Mouse (Mus musculus) intestine, embryonic 16.5 days (tissue): Measurements from ENCODE around the gene Vsig10. TPM values are rescaled to one million over a fixed set of nuclear protein-coding genes. Genes with fewer than 3 reads are reported as not detected.

Experiments
- ATAC-seq: fragments of 200-750 bp; cut with Nextera tagmentation; 2 replicates; pipeline ENCODE4 v1.8.0; 2017; ENCODE audit warnings: moderate TSS enrichment, moderate library complexity
- H3K27ac ChIP-seq: fragments of 300-500 bp; sonication (generic); 2 replicates; pipeline ENCODE4 v1.5.1; 2014; ENCODE audit warnings: mild to moderate bottlenecking, low read length
- H3K27me3 ChIP-seq: fragments of 300-500 bp; sonication (generic); replicated peaks from 2 replicates; pipeline ENCODE4 v1.6.1; 2014; ENCODE audit warnings: low read length, control low read depth, mixed read lengths; ENCODE audit not compliant: control insufficient read depth, insufficient read depth
- H3K36me3 ChIP-seq: fragments of 300-500 bp; sonication (generic); 2 replicates; pipeline ENCODE4 v1.6.1; 2014; ENCODE audit warnings: low read length, control low read depth; ENCODE audit not compliant: control insufficient read depth, insufficient read depth
- H3K4me1 ChIP-seq: fragments of 300-500 bp; sonication (generic); 2 replicates; pipeline ENCODE4 v1.6.1; 2014; ENCODE audit warnings: low read length, control low read depth, mixed read lengths; ENCODE audit not compliant: control insufficient read depth, insufficient read depth
- H3K4me2 ChIP-seq: fragments of 300-500 bp; sonication (generic); 2 replicates; pipeline ENCODE4 v1.6.1; 2014; ENCODE audit warnings: low read depth, low read length, control low read depth
- H3K4me3 ChIP-seq: fragments of 300-500 bp; sonication (generic); 2 replicates; pipeline ENCODE4 v1.5.1; 2014; ENCODE audit warnings: mild to moderate bottlenecking, low read length
- H3K9ac ChIP-seq: fragments of 300-500 bp; sonication (generic); 2 replicates; pipeline ENCODE4 v1.6.1; 2014; ENCODE audit warnings: low read depth, low read length
- H3K9me3 ChIP-seq: fragments of 300-500 bp; sonication (generic); 2 replicates; pipeline ENCODE4 v1.6.1; 2016; ENCODE audit warnings: low read length, control low read depth; ENCODE audit not compliant: control insufficient read depth
- WGBS: fragments of 180-500 bp; shearing (Covaris S2); extraction: QIAGEN DNeasy Blood & Tissue Kit; methylation state at CpG from one replicate; pipeline ENCODE4 v1.1.7; 2014; 5-methylcytosine and 5-hydroxymethylcytosine counted together
- polyA plus RNA-seq: library from polyadenylated mRNA; unstranded; fragments of >200 nt; fragmentation: Nextera tagmentation; extraction: Ambion mirVana; gene quantifications from 2 replicates; pipeline ENCODE4 v1.2.1, GENCODE M21; 2015

Gene Vsig10
- polyA plus RNA-seq, 1 experiment from 2014 or later: 18.6 TPM

GRCm38 (mm10) chr5:117357129-117357477 is 38.2 kb downstream of the Vsig10 start, which contains the start of gene Wsb2:
TSS of gene Wsb2 (plus strand) at chr5:117357304.
- peak; percentile 31 for ATAC-seq
- peak within 1 kb of the TSS; percentile 95 for H3K4me2 ChIP-seq
- peak within 1 kb of the TSS; percentile 95 for H3K4me3 ChIP-seq
- peak within 1 kb of the TSS; percentile 90 for H3K9ac ChIP-seq
- peaks cover 31% of the 10 kb centered on the region for H3K4me1 ChIP-seq
- WGBS: 0% methylated on average over 10 of the region's 54 CpGs
- no peaks in the 10 kb centered on the region for H3K36me3 ChIP-seq
- no peaks in the 10 kb centered on the region for H3K27me3 ChIP-seq
- H3K27ac ChIP-seq: peak within 1 kb of the TSS; percentile 96
- H3K9me3 ChIP-seq: no peaks in the 10 kb centered on the region

DNA sequence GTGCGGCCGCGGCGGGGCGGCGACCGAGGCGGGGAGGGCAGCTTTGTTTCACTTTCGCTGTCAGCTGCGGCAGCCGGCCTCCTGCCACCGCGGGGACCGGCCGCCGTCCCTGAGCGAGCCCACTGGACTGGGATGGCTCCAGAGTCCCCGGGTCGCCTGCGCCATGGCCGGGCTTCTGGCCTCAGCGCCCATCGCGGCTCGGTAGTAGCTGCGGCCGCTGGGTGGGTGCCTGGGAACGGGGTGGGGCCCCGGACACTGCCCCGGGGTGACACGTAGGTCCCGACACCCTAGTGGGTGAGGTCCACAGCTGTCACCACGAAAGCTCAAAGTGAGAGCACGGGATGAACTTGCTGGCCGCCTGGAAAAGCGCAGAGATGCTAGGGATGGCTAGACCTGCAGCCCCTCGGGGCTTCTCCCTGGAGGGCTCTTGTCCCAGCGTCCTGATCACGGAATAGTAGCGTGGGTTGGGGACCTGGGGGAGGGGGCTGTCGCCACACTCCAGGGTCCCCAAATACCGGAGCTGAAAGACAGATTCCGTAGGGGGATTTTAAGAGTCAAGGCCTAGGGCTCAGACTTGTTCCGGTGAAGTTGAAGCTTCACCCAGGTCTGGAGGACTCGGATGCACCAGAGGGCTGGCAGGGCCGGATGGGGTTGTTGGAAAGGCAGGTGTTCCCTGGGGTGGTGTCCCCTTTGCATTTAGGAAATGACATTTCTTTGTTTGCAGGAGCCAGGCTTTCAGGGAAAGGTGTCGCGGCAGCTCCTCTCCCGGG is 38.8 kb downstream of the Vsig10 start:
- peak overlapping the region; percentile 90 for H3K9ac ChIP-seq
- WGBS: under 1% methylated on average over 40 of the region's 49 CpGs
- ATAC-seq: peak; percentile 18
- H3K9me3 ChIP-seq: no peaks in the 10 kb centered on the region
- H3K4me3 ChIP-seq: peak overlapping the region; percentile 95
- H3K36me3 ChIP-seq: no peaks in the 10 kb centered on the region
- H3K4me1 ChIP-seq: peaks cover 36% of the 10 kb centered on the region
- H3K4me2 ChIP-seq: peak overlapping the region; percentile 69
- peak overlapping the region; percentile 96 for H3K27ac ChIP-seq
- H3K27me3 ChIP-seq: no peaks in the 10 kb centered on the region

DNA sequence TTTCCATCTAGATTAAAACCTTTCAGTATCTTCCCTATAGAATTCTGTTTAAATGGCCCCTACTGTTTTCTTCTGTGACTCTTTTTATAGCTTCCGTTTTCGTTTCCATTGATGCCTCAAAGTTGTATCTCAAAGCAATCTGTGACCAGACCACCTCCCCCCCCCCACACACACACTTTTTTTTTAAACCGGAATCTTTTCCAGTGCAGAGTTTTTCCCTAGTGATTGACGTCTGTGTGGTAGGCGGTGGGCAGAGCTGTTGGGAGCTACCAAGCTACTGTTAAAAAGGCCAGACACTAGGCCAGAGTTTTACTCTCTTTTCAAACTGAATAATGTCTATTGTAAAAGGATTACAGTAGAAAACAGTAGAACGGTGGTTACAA is 39.4 kb downstream of the Vsig10 start:
- H3K4me1 ChIP-seq: peaks cover 42% of the 10 kb centered on the region
- H3K4me3 ChIP-seq: peak overlapping the region; percentile 95
- ATAC-seq: no peak
- H3K27me3 ChIP-seq: no peaks in the 10 kb centered on the region
- 7% methylated on average over 6 of the region's 6 CpGs for WGBS
- no peaks in the 10 kb centered on the region for H3K36me3 ChIP-seq
- H3K9me3 ChIP-seq: no peaks in the 10 kb centered on the region
- H3K27ac ChIP-seq: peak overlapping the region; percentile 96
- peak overlapping the region; percentile 90 for H3K9ac ChIP-seq
- peak overlapping the region; percentile 69 for H3K4me2 ChIP-seq

DNA sequence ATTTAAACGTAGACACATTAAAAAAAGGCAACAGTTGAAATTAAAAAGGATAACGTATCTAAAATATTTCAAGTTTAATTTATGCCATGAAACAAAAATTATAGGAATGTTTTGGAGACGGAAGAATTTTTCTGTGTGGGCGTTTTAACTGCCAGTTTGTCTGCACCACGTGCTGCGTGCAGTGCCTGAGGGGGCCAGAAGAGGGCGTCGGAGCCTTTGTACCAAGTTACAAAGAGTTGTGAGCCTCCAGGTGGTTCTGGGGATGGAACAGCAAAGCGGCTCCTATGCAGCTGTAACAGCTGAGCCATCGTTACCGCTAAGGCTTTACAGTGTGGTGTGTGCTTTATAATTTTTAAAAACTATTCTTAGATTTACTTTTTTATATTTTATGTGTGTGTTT is 39.8 kb downstream of the Vsig10 start:
- Histone ChIP-seq H3K27me3 (no peaks in the 10 kb centered on the region), H3K9me3 (no peaks in the 10 kb centered on the region), H3K9ac (no peak overlapping the region), H3K4me1 (peaks cover 47% of the 10 kb centered on the region), H3K27ac (no peak overlapping the region), H3K4me2 (peak overlapping the region; percentile 14; the same call in 1 of the 2 replicates), H3K4me3 (peak overlapping the region; percentile 7; the same call in 1 of the 2 replicates), H3K36me3 (no peaks in the 10 kb centered on the region)
- 41% methylated on average over 11 of the region's 11 CpGs for WGBS
- ATAC-seq: no peak

DNA sequence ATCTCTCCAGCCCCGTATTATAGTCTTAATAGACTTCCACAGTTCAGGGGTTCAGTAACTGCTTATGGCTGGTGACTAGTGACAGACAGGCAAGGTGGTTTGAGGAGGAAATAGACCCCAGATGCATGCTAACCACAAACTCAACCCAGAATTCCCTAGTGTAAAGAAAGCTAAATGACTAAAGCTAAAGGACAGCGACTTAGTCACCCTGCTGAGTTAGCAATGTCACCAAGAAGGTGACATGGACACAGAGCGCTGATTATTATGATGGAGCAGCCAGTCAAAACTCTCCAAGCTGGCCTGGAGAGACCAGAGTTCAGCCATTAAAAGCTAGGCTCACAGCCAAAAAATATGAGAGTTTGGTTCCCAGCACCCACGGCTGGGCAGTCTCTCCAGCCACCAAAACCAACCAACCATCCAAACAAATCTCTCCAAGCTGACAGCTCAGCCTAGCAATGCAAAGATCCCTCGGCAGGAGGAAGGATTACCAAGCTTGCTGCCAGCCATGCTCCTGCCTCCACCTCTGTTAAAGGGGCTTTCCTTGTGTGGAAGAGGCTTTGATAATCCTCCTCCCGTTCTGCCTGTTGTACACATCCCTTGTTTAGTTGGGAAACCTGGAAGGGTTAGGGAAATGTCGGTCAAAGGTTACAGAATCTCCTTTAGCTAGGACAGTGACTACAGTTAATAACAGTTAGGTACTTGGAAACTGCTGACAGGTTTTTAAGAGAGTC is 40.8 kb downstream of the Vsig10 start:
- Histone ChIP-seq H3K4me1 (peaks cover 51% of the 10 kb centered on the region), H3K4me3 (no peak overlapping the region), H3K9ac (peak overlapping the region; percentile 36; the same call in 1 of the 2 replicates), H3K4me2 (peak overlapping the region; percentile 32), H3K27me3 (no peaks in the 10 kb centered on the region), H3K9me3 (no peaks in the 10 kb centered on the region), H3K36me3 (no peaks in the 10 kb centered on the region), H3K27ac (peak overlapping the region; percentile 96)
- no peak for ATAC-seq
- 39% methylated on average over 7 of the region's 7 CpGs for WGBS

DNA sequence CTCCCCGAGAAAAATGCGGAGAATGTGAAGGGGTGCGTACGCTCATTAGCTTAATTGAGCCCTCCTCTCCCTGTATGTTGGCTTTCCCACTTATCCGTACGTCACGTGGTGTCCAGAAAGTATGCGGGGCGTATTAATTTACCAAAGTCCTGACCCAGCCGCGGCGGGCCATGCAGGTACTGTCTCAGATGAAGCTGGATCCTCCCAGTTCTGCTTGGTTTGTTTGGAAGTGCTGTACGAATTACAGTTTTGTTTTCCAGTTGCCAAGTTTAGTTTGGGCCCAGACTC is 41.3 kb downstream of the Vsig10 start:
- no peak for ATAC-seq

DNA sequence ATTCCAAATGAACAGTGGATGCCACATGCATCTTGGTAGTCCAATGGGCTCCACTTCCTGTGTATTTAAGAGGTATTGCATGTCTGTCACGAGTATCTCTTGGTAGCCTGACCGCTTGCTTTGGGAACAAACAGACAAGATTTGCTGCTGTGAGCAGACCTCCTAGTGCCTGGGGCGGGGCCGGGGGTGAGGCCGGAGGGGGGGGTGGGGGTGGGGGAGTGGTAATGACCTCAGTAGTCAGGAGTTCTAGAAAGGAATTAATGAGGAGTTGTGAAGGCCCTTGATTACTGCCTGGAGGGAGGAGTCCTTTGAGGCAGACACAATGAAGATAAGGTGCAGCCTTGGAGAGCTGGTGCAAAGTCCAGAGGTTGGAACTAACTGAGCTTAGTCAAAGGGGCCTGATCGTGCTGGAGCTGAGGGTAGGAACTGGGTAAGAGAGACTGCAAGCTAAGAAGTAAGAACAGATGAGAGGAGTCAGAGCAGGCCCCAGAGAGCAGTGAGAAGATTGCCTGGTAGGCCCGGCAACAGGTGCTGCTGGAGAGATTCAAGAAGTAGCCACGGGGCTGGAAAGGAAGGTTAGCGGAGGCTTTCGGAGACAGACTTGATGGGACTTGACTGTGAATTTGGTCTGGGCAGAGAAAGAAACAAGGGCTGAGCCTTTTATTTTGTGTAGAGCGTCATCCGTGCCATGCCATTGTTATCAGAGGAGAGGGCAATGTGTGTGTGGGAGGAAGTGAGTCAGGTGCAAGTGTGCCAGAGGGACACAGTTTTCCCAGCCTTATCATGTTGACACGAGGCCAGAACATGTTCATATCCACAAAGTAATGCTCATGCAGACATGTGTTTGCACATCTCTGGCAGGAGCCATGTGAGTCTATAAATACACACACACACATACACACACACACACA is 42.0 kb downstream of the Vsig10 start:
- Histone ChIP-seq H3K9ac (peak overlapping the region; percentile 54), H3K27me3 (no peaks in the 10 kb centered on the region), H3K4me1 (peaks cover 53% of the 10 kb centered on the region)

More for the DNA sequence above, 41.3 kb downstream of the Vsig10 start:
- Histone ChIP-seq H3K27ac (peak overlapping the region; percentile 96), H3K27me3 (no peaks in the 10 kb centered on the region), H3K4me2 (peak overlapping the region; percentile 32), H3K9me3 (no peaks in the 10 kb centered on the region), H3K36me3 (no peaks in the 10 kb centered on the region), H3K9ac (peak overlapping the region; percentile 28; the same call in 1 of the 2 replicates), H3K4me3 (peak overlapping the region; percentile 14; the same call in 1 of the 2 replicates), H3K4me1 (peaks cover 54% of the 10 kb centered on the region)
- WGBS: 47% methylated on average over 13 of the region's 13 CpGs

GRCm38 (mm10) chr5:117361590-117361989 is 42.7 kb downstream of the Vsig10 start:
- Histone ChIP-seq H3K4me3 (0 out of 2 replicates have a peak overlapping the region, but pooled peaks have one; percentile 20), H3K27ac (peak overlapping the region; percentile 96), H3K27me3 (no peaks in the 10 kb centered on the region), H3K4me2 (peak overlapping the region; percentile 35), H3K4me1 (peaks cover 47% of the 10 kb centered on the region), H3K36me3 (no peaks in the 10 kb centered on the region), H3K9me3 (no peaks in the 10 kb centered on the region), H3K9ac (peak overlapping the region; percentile 54; the same call in 1 of the 2 replicates)
- WGBS: 75% methylated on average over 4 of the region's 4 CpGs
- ATAC-seq: no peak

More for the DNA sequence above, 42.0 kb downstream of the Vsig10 start:
- peak overlapping the region; percentile 96 for H3K27ac ChIP-seq
- no peaks in the 10 kb centered on the region for H3K36me3 ChIP-seq
- 36% methylated on average over 13 of the region's 13 CpGs for WGBS
- peak overlapping the region; percentile 15 for H3K4me3 ChIP-seq
- peak overlapping the region; percentile 35 for H3K4me2 ChIP-seq
- no peaks in the 10 kb centered on the region for H3K9me3 ChIP-seq
- ATAC-seq: peak; percentile 91
